Mouse (Mus musculus): ENCODE measurements at regions not wholly inside any gene's neighbourhood (a gene's known extent, or its start where the extent isn't known, plus 50 kb on each side); places are given as distances from the start of the nearest gene placed in this dataset.
A peak's percentile ranks its signal among the peaks of the same experiment; 100 is the strongest.

- Histone ChIP-seq H3K9me3 (no peaks in the 10 kb centered on the region), H3K4me3 (no peak overlapping the region), H3K9ac (replicated peaks) (no peak overlapping the region), H3K4me2 (replicated peaks) (no peak overlapping the region), H3K36me3 (no peaks in the 10 kb centered on the region), H3K4me1 (no peaks in the 10 kb centered on the region), H3K27ac (replicated peaks) (no peak overlapping the region), H3K27me3 (no peaks in the 10 kb centered on the region)
- ATAC-seq (replicated peaks), result no peak
- WGBS, result 91% methylated on average over 3 of the region's 3 CpGs
Observed at GRCm38 (mm10) chr12:46507829-46508228, 310.9 kb downstream of the Nova1 start.

- Histone ChIP-seq H3K36me3 (no peaks in the 10 kb centered on the region), H3K27me3 (no peaks in the 10 kb centered on the region), H3K4me1 (no peaks in the 10 kb centered on the region), H3K4me3 (no peak overlapping the region), H3K27ac (replicated peaks) (no peak overlapping the region), H3K9ac (replicated peaks) (no peak overlapping the region), H3K9me3 (no peaks in the 10 kb centered on the region), H3K4me2 (replicated peaks) (no peak overlapping the region)
- no peak for ATAC-seq (replicated peaks)
- WGBS, result 65% methylated on average over 6 of the region's 6 CpGs
Observed at GRCm38 (mm10) chr12:46492465-46492864, 326.3 kb downstream of the Nova1 start.

- no peaks in the 10 kb centered on the region for H3K9me3 ChIP-seq
- no peaks in the 10 kb centered on the region for H3K4me1 ChIP-seq
- no peak overlapping the region for H3K9ac ChIP-seq (replicated peaks)
- H3K27ac ChIP-seq (replicated peaks), result no peak overlapping the region
- H3K36me3 ChIP-seq, result no peaks in the 10 kb centered on the region
- no peak overlapping the region for H3K4me3 ChIP-seq
- H3K27me3 ChIP-seq, result no peaks in the 10 kb centered on the region
- no peak for ATAC-seq (replicated peaks)
- no peak overlapping the region for H3K4me2 ChIP-seq (replicated peaks)
Observed at GRCm38 (mm10) chr12:46450888-46451287, 367.8 kb downstream of the Nova1 start.

GRCm38 (mm10) chr12:46444644-46445313 is 373.9 kb downstream of the Nova1 start:
- WGBS, result 71% methylated on average over 7 of the region's 7 CpGs
- H3K27ac ChIP-seq (replicated peaks), result no peak overlapping the region

GRCm38 (mm10) chr12:46419591-46419990 is 399.1 kb downstream of the Nova1 start:
- Histone ChIP-seq H3K4me3 (no peak overlapping the region), H3K9ac (replicated peaks) (no peak overlapping the region), H3K4me1 (0 out of 2 replicates have a peak, but pooled peaks cover 6% of the 10 kb centered on the region), H3K27me3 (no peaks in the 10 kb centered on the region), H3K36me3 (no peaks in the 10 kb centered on the region), H3K9me3 (no peaks in the 10 kb centered on the region), H3K27ac (replicated peaks) (no peak overlapping the region), H3K4me2 (replicated peaks) (no peak overlapping the region)
- WGBS, result 88% methylated on average over 4 of the region's 4 CpGs
- no peak for ATAC-seq (replicated peaks)

More at GRCm38 (mm10) chr12:46444644-46445313, 373.9 kb downstream of the Nova1 start:
- peak; percentile 67; the same call in 1 of the 2 replicates for ATAC-seq (replicated peaks)
- Histone ChIP-seq H3K9ac (replicated peaks) (no peak overlapping the region), H3K4me3 (no peak overlapping the region), H3K36me3 (no peaks in the 10 kb centered on the region), H3K27me3 (no peaks in the 10 kb centered on the region), H3K4me2 (replicated peaks) (no peak overlapping the region), H3K9me3 (no peaks in the 10 kb centered on the region), H3K4me1 (no peaks in the 10 kb centered on the region)

- H3K9ac ChIP-seq (replicated peaks), result no peak overlapping the region
- no peaks in the 10 kb centered on the region for H3K36me3 ChIP-seq
- 47% methylated on average over 4 of the region's 4 CpGs for WGBS
- no peak overlapping the region for H3K27ac ChIP-seq (replicated peaks)
- H3K27me3 ChIP-seq, result no peaks in the 10 kb centered on the region
- H3K4me2 ChIP-seq (replicated peaks), result no peak overlapping the region
- H3K9me3 ChIP-seq, result no peaks in the 10 kb centered on the region
- ATAC-seq (replicated peaks), result no peak
- no peak overlapping the region for H3K4me3 ChIP-seq
- H3K4me1 ChIP-seq, result 0 out of 2 replicates have a peak, but pooled peaks cover 6% of the 10 kb centered on the region
Observed at GRCm38 (mm10) chr12:46418990-46419389, 399.7 kb downstream of the Nova1 start.

GRCm38 (mm10) chr12:46416765-46417404 is 401.8 kb downstream of the Nova1 start:
- ATAC-seq (replicated peaks), result peak; percentile 78
- Histone ChIP-seq H3K9me3 (no peaks in the 10 kb centered on the region), H3K36me3 (no peaks in the 10 kb centered on the region), H3K4me2 (replicated peaks) (no peak overlapping the region), H3K27ac (replicated peaks) (no peak overlapping the region), H3K9ac (replicated peaks) (no peak overlapping the region), H3K4me3 (no peak overlapping the region), H3K4me1 (0 out of 2 replicates have a peak, but pooled peaks cover 6% of the 10 kb centered on the region), H3K27me3 (no peaks in the 10 kb centered on the region)
- WGBS, result 48% methylated on average over 3 of the region's 3 CpGs

GRCm38 (mm10) chr12:46416250-46416649 is 402.5 kb downstream of the Nova1 start:
- Histone ChIP-seq H3K4me1 (0 out of 2 replicates have a peak, but pooled peaks cover 6% of the 10 kb centered on the region), H3K4me2 (replicated peaks) (no peak overlapping the region), H3K27ac (replicated peaks) (no peak overlapping the region), H3K9me3 (no peaks in the 10 kb centered on the region), H3K27me3 (no peaks in the 10 kb centered on the region), H3K4me3 (no peak overlapping the region), H3K9ac (replicated peaks) (no peak overlapping the region), H3K36me3 (no peaks in the 10 kb centered on the region)
- 0 out of 2 replicates have a peak, but pooled peaks have one; percentile 46 for ATAC-seq (replicated peaks)

GRCm38 (mm10) chr12:46405674-46406073 is 413.1 kb downstream of the Nova1 start:
- H3K4me3 ChIP-seq, result no peak overlapping the region
- H3K9ac ChIP-seq (replicated peaks), result no peak overlapping the region
- no peak for ATAC-seq (replicated peaks)
- H3K27ac ChIP-seq (replicated peaks), result no peak overlapping the region
- H3K4me2 ChIP-seq (replicated peaks), result no peak overlapping the region
- no peaks in the 10 kb centered on the region for H3K27me3 ChIP-seq
- no peaks in the 10 kb centered on the region for H3K4me1 ChIP-seq
- H3K36me3 ChIP-seq, result no peaks in the 10 kb centered on the region
- H3K9me3 ChIP-seq, result no peaks in the 10 kb centered on the region

- Histone ChIP-seq H3K4me3 (peak overlapping the region; percentile 52), H3K4me1 (peaks cover 2% of the 10 kb centered on the region; the same call in 1 of the 2 replicates), H3K9ac (replicated peaks) (peak overlapping the region; percentile 50), H3K27ac (replicated peaks) (peak overlapping the region; percentile 55), H3K36me3 (no peaks in the 10 kb centered on the region), H3K4me2 (replicated peaks) (peak overlapping the region; percentile 73), H3K9me3 (no peaks in the 10 kb centered on the region), H3K27me3 (no peaks in the 10 kb centered on the region)
- 0% methylated on average over 14 of the region's 14 CpGs for WGBS
- ATAC-seq (replicated peaks), result peak; percentile 87
Observed at GRCm38 (mm10) chr12:46399653-46399975, 419.1 kb downstream of the Nova1 start.

GRCm38 (mm10) chr12:46398875-46399652 is 419.7 kb downstream of the Nova1 start:
- no peaks in the 10 kb centered on the region for H3K27me3 ChIP-seq
- ATAC-seq (replicated peaks), result peak; percentile 84
- H3K36me3 ChIP-seq, result no peaks in the 10 kb centered on the region
- H3K9me3 ChIP-seq, result no peaks in the 10 kb centered on the region
- peak overlapping the region; percentile 73 for H3K4me2 ChIP-seq (replicated peaks)
- WGBS, result 3% methylated on average over 23 of the region's 23 CpGs
- peak overlapping the region; percentile 52 for H3K4me3 ChIP-seq
- peak overlapping the region; percentile 55 for H3K27ac ChIP-seq (replicated peaks)
- H3K4me1 ChIP-seq, result peaks cover 2% of the 10 kb centered on the region; the same call in 1 of the 2 replicates
- H3K9ac ChIP-seq (replicated peaks), result peak overlapping the region; percentile 50

GRCm38 (mm10) chr12:46395245-46395644 is 423.5 kb downstream of the Nova1 start:
- Histone ChIP-seq H3K9me3 (no peaks in the 10 kb centered on the region), H3K27ac (replicated peaks) (no peak overlapping the region), H3K4me1 (peaks cover 2% of the 10 kb centered on the region; the same call in 1 of the 2 replicates), H3K36me3 (no peaks in the 10 kb centered on the region), H3K9ac (replicated peaks) (no peak overlapping the region), H3K4me3 (no peak overlapping the region), H3K4me2 (replicated peaks) (no peak overlapping the region), H3K27me3 (no peaks in the 10 kb centered on the region)
- no peak for ATAC-seq (replicated peaks)
- WGBS, result 86% methylated on average over 4 of the region's 4 CpGs

Data from forebrain, embryonic 15.5 days (tissue).